21 mouse cellular contexts compared by ENCODE assay signal in the genomic region with DNA sequence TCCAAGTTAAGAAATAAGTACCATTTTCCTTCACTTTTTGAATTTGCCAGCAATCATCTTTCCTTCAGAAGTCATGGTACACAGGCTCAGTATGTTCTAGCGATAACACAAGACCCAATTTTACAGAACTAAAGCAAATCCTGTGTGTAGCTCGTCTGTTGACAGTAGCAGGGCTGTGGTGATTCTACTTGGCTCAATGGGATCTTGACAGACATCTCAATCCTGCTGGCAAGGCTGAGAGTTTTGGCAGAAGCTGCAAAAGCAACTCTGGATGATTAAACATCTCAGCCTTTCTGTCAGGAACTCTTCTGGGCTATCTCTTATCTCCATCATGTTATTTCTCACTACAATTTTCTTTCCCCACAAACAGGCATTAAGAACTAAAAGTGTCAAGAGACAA. TPM values are rescaled to one million over a fixed set of nuclear protein-coding genes. Genes with fewer than 3 reads are reported as not detected.
"Had no signal": no experiment of that assay in that cellular context is flagged by ENCODE, and none has a peak within 500 bp of the region (broad histone marks: within the 10 kb centered on the region; RNA-seq: fewer than 3 reads in every experiment).

No protein-coding gene starts in this region.

- H3K36me3 ChIP-seq: kidney, embryonic 15.5 days; limb, embryonic 15.5 days; liver, embryonic 12.5 days; lung, embryonic 15.5 days; midbrain, embryonic 13.5 days; neural tube, embryonic 13.5 days had no signal

- H3K4me2 ChIP-seq: kidney, embryonic 15.5 days; limb, embryonic 15.5 days; liver, embryonic 12.5 days; lung, embryonic 15.5 days; midbrain, embryonic 13.5 days; neural tube, embryonic 13.5 days had no signal

- H3K4me1 ChIP-seq: kidney, embryonic 15.5 days; limb, embryonic 15.5 days; liver, embryonic 12.5 days; lung, embryonic 15.5 days; midbrain, embryonic 13.5 days; neural tube, embryonic 13.5 days had no signal

- H3K4me3 ChIP-seq: kidney, embryonic 15.5 days; limb, embryonic 15.5 days; liver, embryonic 12.5 days; lung, embryonic 15.5 days; midbrain, embryonic 13.5 days; neural tube, embryonic 13.5 days had no signal

- H3K27ac ChIP-seq: kidney, embryonic 15.5 days; limb, embryonic 15.5 days; liver, embryonic 12.5 days; lung, embryonic 15.5 days; midbrain, embryonic 13.5 days; neural tube, embryonic 13.5 days had no signal

- ATAC-seq: liver, embryonic 12.5 days; midbrain, embryonic 13.5 days had no signal

- H3K9ac ChIP-seq: kidney, embryonic 15.5 days; limb, embryonic 15.5 days; liver, embryonic 12.5 days; lung, embryonic 15.5 days; midbrain, embryonic 13.5 days; neural tube, embryonic 13.5 days had no signal

- H3K9me3 ChIP-seq: kidney, embryonic 15.5 days; limb, embryonic 15.5 days; lung, embryonic 15.5 days; midbrain, embryonic 13.5 days; neural tube, embryonic 13.5 days had no signal

- H3K27me3 ChIP-seq: kidney, embryonic 15.5 days; limb, embryonic 15.5 days; liver, embryonic 12.5 days; lung, embryonic 15.5 days; midbrain, embryonic 13.5 days; neural tube, embryonic 13.5 days had no signal

- DNase-seq: kidney, adult 2 months; kidney, postnatal 25 days; layer of hippocampus, adult 9-11 months; layer of hippocampus, postnatal 36 days; lung, postnatal 14 days; retina, postnatal 1 day; right cerebral cortex, postnatal 4 days; spleen, adult 18-20 months; thymus, adult 18-20 months; thymus, postnatal 25 days had no signal

RNA-seq across cellular contexts. Expression of a gene that starts 36.2 kb away (rescaled TPM):
- total RNA-seq: layer of hippocampus, postnatal 36 days; left cerebral cortex, postnatal 36 days; megakaryocyte-erythroid progenitor cell, adult 5-6 weeks had no signal
- polyA plus RNA-seq: kidney, adult 2 months; kidney, embryonic 15.5 days; limb, embryonic 15.5 days; liver, embryonic 12.5 days; liver, embryonic 16.5 days; lung, embryonic 15.5 days; midbrain, embryonic 13.5 days; neural tube, embryonic 13.5 days; stomach, embryonic 14.5 days; urinary bladder, adult 2 months had no signal
